Mouse (Mus musculus) intestine, embryonic 15.5 days (tissue): ENCODE data around the gene Hif3a. TPM values are rescaled to one million over a fixed set of nuclear protein-coding genes. Genes with fewer than 3 reads are reported as not detected.
A peak's percentile ranks its signal among the peaks of the same experiment; 100 is the strongest.

Experiments
- ATAC-seq: fragments of 200-750 bp; cut with Nextera tagmentation; 2 replicates; pipeline ENCODE4 v1.8.0; 2017; ENCODE audit warnings: moderate TSS enrichment, moderate library complexity
- H3K27ac ChIP-seq: fragments of 300-500 bp; sonication (generic); 2 replicates; pipeline ENCODE4 v1.5.1; 2015; ENCODE audit warnings: mild to moderate bottlenecking, inconsistent platforms
- H3K27me3 ChIP-seq: fragments of 300-500 bp; sonication (generic); replicated peaks from 2 replicates; pipeline ENCODE4 v1.6.1; 2015; ENCODE audit warnings: inconsistent platforms
- H3K36me3 ChIP-seq: fragments of 300-500 bp; sonication (generic); 2 replicates; pipeline ENCODE4 v1.6.1; 2015; ENCODE audit warnings: inconsistent platforms
- H3K4me1 ChIP-seq: fragments of 300-500 bp; sonication (generic); replicated peaks from 2 replicates; pipeline ENCODE4 v1.6.1; 2015; ENCODE audit warnings: inconsistent platforms
- H3K4me2 ChIP-seq: fragments of 300-500 bp; sonication (generic); replicated peaks from 2 replicates; pipeline ENCODE4 v1.6.1; 2015; ENCODE audit warnings: mild to moderate bottlenecking, inconsistent platforms
- H3K4me3 ChIP-seq: fragments of 300-500 bp; sonication (generic); replicated peaks from 2 replicates; pipeline ENCODE4 v1.5.1; 2015; ENCODE audit warnings: inconsistent platforms
- H3K9ac ChIP-seq: fragments of 300-500 bp; sonication (generic); 2 replicates; pipeline ENCODE4 v1.6.1; 2015; ENCODE audit warnings: inconsistent platforms
- H3K9me3 ChIP-seq: fragments of 300-500 bp; sonication (generic); 2 replicates; pipeline ENCODE4 v1.6.1; 2016; ENCODE audit warnings: inconsistent platforms
- WGBS: fragments of 180-500 bp; shearing (Covaris S2); methylation state at CpG from one replicate; pipeline ENCODE4 v1.1.7; 2015; 5-methylcytosine and 5-hydroxymethylcytosine counted together
- polyA plus RNA-seq: library from polyadenylated mRNA; unstranded; fragments of >200 nt; fragmentation: Nextera tagmentation; extraction: Ambion mirVana; gene quantifications from 2 replicates; pipeline ENCODE4 v1.2.1, GENCODE M21; 2015

Hif3a gene
- polyA plus RNA-seq, 1 experiment from 2014 or later = 66.7 TPM

- no peaks in the 10 kb centered on the region for H3K4me1 ChIP-seq
- H3K9me3 ChIP-seq = no peaks in the 10 kb centered on the region
- no peak overlapping the region for H3K27ac ChIP-seq
- 2% methylated on average over 2 of the region's 2 CpGs for WGBS
- no peaks in the 10 kb centered on the region for H3K36me3 ChIP-seq
- H3K4me2 ChIP-seq = no peak overlapping the region
- H3K27me3 ChIP-seq = no peaks in the 10 kb centered on the region
- no peak overlapping the region for H3K4me3 ChIP-seq
- H3K9ac ChIP-seq = no peak overlapping the region
- no peak for ATAC-seq
These were observed 4.2 kb upstream of the Hif3a start for GRCm38 (mm10) chr7:17066412-17066811.

GRCm38 (mm10) chr7:17065620-17066019 lies 3.4 kb upstream of the Hif3a start:
- H3K27ac ChIP-seq = no peak overlapping the region
- H3K27me3 ChIP-seq = no peaks in the 10 kb centered on the region
- no peak overlapping the region for H3K9ac ChIP-seq
- no peaks in the 10 kb centered on the region for H3K36me3 ChIP-seq
- ATAC-seq = no peak
- 66% methylated on average over 9 of the region's 9 CpGs for WGBS
- H3K9me3 ChIP-seq = no peaks in the 10 kb centered on the region
- no peak overlapping the region for H3K4me3 ChIP-seq
- H3K4me2 ChIP-seq = no peak overlapping the region
- H3K4me1 ChIP-seq = 0 out of 2 replicates have a peak, but pooled peaks cover 1% of the 10 kb centered on the region

- ATAC-seq = peak; percentile 59
- WGBS = 7% methylated on average over 11 of the region's 11 CpGs
- H3K27me3 ChIP-seq = no peaks in the 10 kb centered on the region
These were observed 618 bp upstream of the Hif3a start for GRCm38 (mm10) chr7:17062845-17063244.

GRCm38 (mm10) chr7:17060782-17061605 lies 1.2 kb downstream of the Hif3a start:
- Histone ChIP-seq H3K9ac (peak overlapping the region; percentile 76), H3K4me3 (peak overlapping the region; percentile 64), H3K4me1 (peaks cover 26% of the 10 kb centered on the region), H3K27me3 (no peaks in the 10 kb centered on the region), H3K36me3 (no peaks in the 10 kb centered on the region), H3K27ac (peak overlapping the region; percentile 99), H3K4me2 (peak overlapping the region; percentile 75), H3K9me3 (no peaks in the 10 kb centered on the region)
- ATAC-seq = no peak
- 45% methylated on average over 21 of the region's 22 CpGs for WGBS

More at GRCm38 (mm10) chr7:17062845-17063244, 618 bp upstream of the Hif3a start:
- Histone ChIP-seq H3K4me2 (peak overlapping the region; percentile 75), H3K4me3 (peak overlapping the region; percentile 64), H3K9ac (peak overlapping the region; percentile 76), H3K4me1 (peaks cover 22% of the 10 kb centered on the region), H3K27ac (peak overlapping the region; percentile 99), H3K36me3 (no peaks in the 10 kb centered on the region), H3K9me3 (no peaks in the 10 kb centered on the region)

GRCm38 (mm10) chr7:17060031-17060781 lies 2.0 kb downstream of the Hif3a start:
- ATAC-seq = peak; percentile 32
- H3K4me1 ChIP-seq = peaks cover 30% of the 10 kb centered on the region
- H3K9me3 ChIP-seq = no peaks in the 10 kb centered on the region
- H3K4me2 ChIP-seq = peak overlapping the region; percentile 75
- peak overlapping the region; percentile 76 for H3K9ac ChIP-seq
- peak overlapping the region; percentile 99 for H3K27ac ChIP-seq
- no peaks in the 10 kb centered on the region for H3K36me3 ChIP-seq
- 13% methylated on average over 9 of the region's 9 CpGs for WGBS
- peak overlapping the region; percentile 64 for H3K4me3 ChIP-seq
- H3K27me3 ChIP-seq = no peaks in the 10 kb centered on the region

GRCm38 (mm10) chr7:17059463-17059844 lies 2.8 kb downstream of the Hif3a start:
- Histone ChIP-seq H3K9ac (peak overlapping the region; percentile 76), H3K27me3 (no peaks in the 10 kb centered on the region), H3K36me3 (peaks cover 5% of the 10 kb centered on the region; the same call in 1 of the 2 replicates), H3K4me2 (peak overlapping the region; percentile 75), H3K4me3 (peak overlapping the region; percentile 64), H3K27ac (peak overlapping the region; percentile 99), H3K9me3 (no peaks in the 10 kb centered on the region), H3K4me1 (peaks cover 30% of the 10 kb centered on the region)
- 37% methylated on average over 3 of the region's 3 CpGs for WGBS
- ATAC-seq = no peak

GRCm38 (mm10) chr7:17058816-17059462 lies 3.3 kb downstream of the Hif3a start:
- no peaks in the 10 kb centered on the region for H3K9me3 ChIP-seq
- peak overlapping the region; percentile 99 for H3K27ac ChIP-seq
- WGBS = 18% methylated on average over 8 of the region's 8 CpGs
- H3K4me3 ChIP-seq = peak overlapping the region; percentile 64
- H3K9ac ChIP-seq = peak overlapping the region; percentile 76
- peak overlapping the region; percentile 75 for H3K4me2 ChIP-seq
- H3K27me3 ChIP-seq = no peaks in the 10 kb centered on the region
- peaks cover 7% of the 10 kb centered on the region for H3K36me3 ChIP-seq
- peak; percentile 1 for ATAC-seq
- H3K4me1 ChIP-seq = peaks cover 30% of the 10 kb centered on the region

- peaks cover 30% of the 10 kb centered on the region for H3K4me1 ChIP-seq
- no peaks in the 10 kb centered on the region for H3K9me3 ChIP-seq
- peak overlapping the region; percentile 99 for H3K27ac ChIP-seq
- WGBS = 1% methylated on average over 16 of the region's 16 CpGs
- H3K27me3 ChIP-seq = no peaks in the 10 kb centered on the region
- H3K4me3 ChIP-seq = peak overlapping the region; percentile 64
- peak overlapping the region; percentile 75 for H3K4me2 ChIP-seq
- peaks cover 12% of the 10 kb centered on the region for H3K36me3 ChIP-seq
- peak; percentile 73 for ATAC-seq
- H3K9ac ChIP-seq = peak overlapping the region; percentile 49
These were observed 4.0 kb downstream of the Hif3a start for GRCm38 (mm10) chr7:17058071-17058689.

- peak overlapping the region; percentile 72 for H3K4me2 ChIP-seq
- H3K4me1 ChIP-seq = peaks cover 30% of the 10 kb centered on the region
- H3K4me3 ChIP-seq = peak overlapping the region; percentile 51
- peaks cover 12% of the 10 kb centered on the region for H3K36me3 ChIP-seq
- no peaks in the 10 kb centered on the region for H3K9me3 ChIP-seq
- ATAC-seq = peak; percentile 34
- H3K9ac ChIP-seq = peak overlapping the region; percentile 54
- H3K27ac ChIP-seq = peak overlapping the region; percentile 99
- WGBS = 18% methylated on average over 14 of the region's 14 CpGs
- H3K27me3 ChIP-seq = no peaks in the 10 kb centered on the region
These were observed 5.4 kb downstream of the Hif3a start for GRCm38 (mm10) chr7:17056601-17057523.

- WGBS = under 1% methylated on average over 42 of the region's 42 CpGs
- peaks cover 33% of the 10 kb centered on the region for H3K4me1 ChIP-seq
- peaks cover 12% of the 10 kb centered on the region for H3K36me3 ChIP-seq
- ATAC-seq = peak; percentile 71
- peak overlapping the region; percentile 51 for H3K4me3 ChIP-seq
- peak overlapping the region; percentile 72 for H3K4me2 ChIP-seq
- H3K9me3 ChIP-seq = no peaks in the 10 kb centered on the region
- peak overlapping the region; percentile 54 for H3K9ac ChIP-seq
- no peaks in the 10 kb centered on the region for H3K27me3 ChIP-seq
- H3K27ac ChIP-seq = peak overlapping the region; percentile 99
These were observed 6.1 kb downstream of the Hif3a start for GRCm38 (mm10) chr7:17056081-17056581.
